Mouse (Mus musculus): Measurements from ENCODE around the gene Mipep. TPM values are rescaled to one million over a fixed set of nuclear protein-coding genes. Genes with fewer than 3 reads are reported as not detected.

Mipep gene
- 60.3 TPM for polyA plus RNA-seq (2014; fragmentation: Illumina TruSeq; extraction: RNeasy Lipid Tissue Mini Kit (QIAGEN cat#74804); ENCODE audit: low read depth, low replicate concordance)

DNA sequence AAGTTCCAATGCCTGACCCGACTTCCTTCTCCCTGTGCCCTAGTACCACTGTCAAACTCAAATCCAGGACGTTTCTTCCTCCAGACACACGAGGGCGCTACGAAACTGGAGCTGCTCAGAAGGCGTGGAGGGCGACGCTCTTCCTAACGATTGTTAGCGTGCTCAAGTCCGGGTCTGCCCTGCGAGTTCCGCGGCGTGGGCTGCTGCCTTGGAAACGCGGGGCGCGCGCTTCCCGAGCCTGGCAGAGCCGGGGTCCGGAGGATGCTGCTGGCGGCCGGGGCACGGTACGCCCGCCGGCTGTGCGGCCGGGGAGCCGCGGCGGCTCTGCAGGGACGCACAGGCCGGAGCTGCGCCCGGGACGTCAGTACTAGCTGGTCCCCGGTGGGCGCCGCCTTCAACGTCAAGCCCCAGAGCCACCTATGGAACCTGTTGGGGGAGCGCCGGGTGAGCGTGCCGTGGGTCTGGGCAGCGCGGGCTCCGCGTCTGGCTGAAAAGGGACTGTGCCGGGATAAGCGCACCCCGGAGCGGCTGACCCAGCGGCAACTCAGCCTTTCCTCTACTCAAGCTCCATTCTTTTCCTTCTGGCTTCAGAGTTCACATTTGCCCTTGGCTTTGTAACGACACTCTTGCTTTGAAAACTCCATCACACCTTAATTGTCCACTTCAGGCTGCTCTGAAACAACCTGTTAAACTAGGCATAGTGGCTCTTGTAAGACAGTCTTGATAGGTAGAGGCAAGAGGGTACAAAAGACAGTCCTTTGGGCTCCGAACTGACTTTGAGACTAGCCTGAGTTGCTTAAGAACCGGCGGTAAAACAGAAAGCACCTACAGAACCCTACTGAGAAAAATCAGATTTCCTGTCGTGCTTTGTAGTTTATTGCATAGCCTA is at the start of gene Mipep:
Gene Mipep, plus strand, starts transcription at position 147 of the 889 bp plus-strand sequence.

DNA sequence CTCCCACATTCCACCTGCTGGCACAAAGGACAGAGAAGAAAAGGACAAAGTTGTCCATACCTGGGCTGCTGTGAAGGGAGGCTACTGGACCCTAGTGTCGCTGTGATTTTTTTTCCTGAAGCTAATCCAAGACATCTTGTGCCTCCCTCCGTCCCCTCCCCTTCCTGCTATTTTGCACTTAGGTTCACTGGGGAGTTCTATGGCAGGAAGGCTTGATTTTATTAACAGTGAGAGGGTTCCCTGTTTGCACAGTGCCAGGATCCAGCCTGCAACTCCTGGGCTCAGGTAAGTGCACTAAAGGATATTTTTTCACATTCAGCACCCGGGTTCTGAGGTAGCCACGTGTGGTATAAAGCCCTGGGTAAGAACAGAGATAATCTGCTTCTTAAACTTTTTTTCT is 16.5 kb upstream of the Mipep start, which contains the start of gene C1qtnf9:
Gene C1qtnf9, plus strand, starts transcription at position 251 of the 400 bp plus-strand sequence.

Other genes starting within 250 kb of the Mipep start
- 11.4 TPM for gene Spata13, start 150.6 kb upstream of the Mipep start, polyA plus RNA-seq (2014; fragmentation: Illumina TruSeq; extraction: RNeasy Lipid Tissue Mini Kit (QIAGEN cat#74804); ENCODE audit: low read depth, low replicate concordance)
- gene C1qtnf9, start 16.4 kb upstream of the Mipep start, polyA plus RNA-seq (2014; fragmentation: Illumina TruSeq; extraction: RNeasy Lipid Tissue Mini Kit (QIAGEN cat#74804); ENCODE audit: low read depth, low replicate concordance): 43.4 TPM

Data from heart, adult 10 weeks (tissue).